Mouse (Mus musculus): Measurements from ENCODE around the gene Rhoc. TPM values are rescaled to one million over a fixed set of nuclear protein-coding genes. Genes with fewer than 3 reads are reported as not detected.

Gene Rhoc
- polyA plus RNA-seq, 1 experiment from 2014 or later: 82.9 TPM

GRCm38 (mm10) chr3:104788561-104789311 lies 561 bp downstream of the Rhoc start:
- Histone ChIP-seq H3K9ac (peak overlapping the region; percentile 72), H3K4me1 (replicated peaks) (peaks cover 55% of the 10 kb centered on the region), H3K27ac (replicated peaks) (peak overlapping the region; percentile 62), H3K27me3 (peaks cover 35% of the 10 kb centered on the region), H3K4me2 (peak overlapping the region; percentile 86), H3K4me3 (peak overlapping the region; percentile 45), H3K9me3 (no peaks in the 10 kb centered on the region), H3K36me3 (no peaks in the 10 kb centered on the region)
- ATAC-seq (ENCODE audit: low read depth): peak; percentile 84
- 0% methylated on average over 45 of the region's 52 CpGs for WGBS

- WGBS: 3% methylated on average over 10 of the region's 10 CpGs
- Histone ChIP-seq H3K9me3 (no peaks in the 10 kb centered on the region), H3K4me2 (peak overlapping the region; percentile 86), H3K4me3 (peak overlapping the region; percentile 45), H3K27ac (replicated peaks) (peak overlapping the region; percentile 62), H3K4me1 (replicated peaks) (peaks cover 61% of the 10 kb centered on the region), H3K27me3 (peaks cover 30% of the 10 kb centered on the region), H3K36me3 (no peaks in the 10 kb centered on the region), H3K9ac (peak overlapping the region; percentile 72)
- ATAC-seq (ENCODE audit: low read depth): peak; percentile 24; the same call in 1 of the 2 replicates
Measured at GRCm38 (mm10) chr3:104789312-104789605, 1.1 kb downstream of the Rhoc start.

- H3K27ac ChIP-seq (replicated peaks): peak overlapping the region; percentile 62
- H3K9ac ChIP-seq: peak overlapping the region; percentile 72
- H3K4me3 ChIP-seq: peak overlapping the region; percentile 45
- H3K4me1 ChIP-seq (replicated peaks): peaks cover 66% of the 10 kb centered on the region
- WGBS: 42% methylated on average over 13 of the region's 13 CpGs
- H3K9me3 ChIP-seq: no peaks in the 10 kb centered on the region
- no peak for ATAC-seq (ENCODE audit: low read depth)
- peaks cover 24% of the 10 kb centered on the region for H3K27me3 ChIP-seq
- peak overlapping the region; percentile 86 for H3K4me2 ChIP-seq
- no peaks in the 10 kb centered on the region for H3K36me3 ChIP-seq
Measured at GRCm38 (mm10) chr3:104789822-104790221, 1.6 kb downstream of the Rhoc start.

- no peaks in the 10 kb centered on the region for H3K9me3 ChIP-seq
- ATAC-seq (ENCODE audit: low read depth): 0 out of 2 replicates have a peak, but pooled peaks have one; percentile 8
- H3K4me3 ChIP-seq: peak overlapping the region; percentile 45
- H3K4me1 ChIP-seq (replicated peaks): peaks cover 73% of the 10 kb centered on the region
- peak overlapping the region; percentile 62 for H3K27ac ChIP-seq (replicated peaks)
- peaks cover 18% of the 10 kb centered on the region for H3K27me3 ChIP-seq
- 0 out of 2 replicates have a peak, but pooled peaks cover 3% of the 10 kb centered on the region for H3K36me3 ChIP-seq
- peak overlapping the region; percentile 72 for H3K9ac ChIP-seq
- 25% methylated on average over 6 of the region's 6 CpGs for WGBS
- H3K4me2 ChIP-seq: peak overlapping the region; percentile 86
Measured at GRCm38 (mm10) chr3:104790401-104790937, 2.3 kb downstream of the Rhoc start.

GRCm38 (mm10) chr3:104791017-104791416 lies 2.8 kb downstream of the Rhoc start:
- H3K9me3 ChIP-seq: no peaks in the 10 kb centered on the region
- no peak for ATAC-seq (ENCODE audit: low read depth)
- peak overlapping the region; percentile 45 for H3K4me3 ChIP-seq
- peaks cover 78% of the 10 kb centered on the region for H3K4me1 ChIP-seq (replicated peaks)
- H3K36me3 ChIP-seq: 0 out of 2 replicates have a peak, but pooled peaks cover 8% of the 10 kb centered on the region
- H3K9ac ChIP-seq: peak overlapping the region; percentile 72; the same call in 1 of the 2 replicates
- peaks cover 13% of the 10 kb centered on the region for H3K27me3 ChIP-seq
- WGBS: 26% methylated on average over 4 of the region's 4 CpGs
- peak overlapping the region; percentile 86 for H3K4me2 ChIP-seq
- H3K27ac ChIP-seq (replicated peaks): peak overlapping the region; percentile 62

- Histone ChIP-seq H3K9ac (no peak overlapping the region), H3K27me3 (peaks cover 11% of the 10 kb centered on the region; the same call in 1 of the 2 replicates), H3K9me3 (no peaks in the 10 kb centered on the region), H3K4me3 (no peak overlapping the region), H3K4me2 (peak overlapping the region; percentile 86; the same call in 1 of the 2 replicates), H3K36me3 (0 out of 2 replicates have a peak, but pooled peaks cover 11% of the 10 kb centered on the region), H3K4me1 (replicated peaks) (peaks cover 81% of the 10 kb centered on the region), H3K27ac (replicated peaks) (no peak overlapping the region)
- WGBS: 93% methylated on average over 8 of the region's 8 CpGs
- no peak for ATAC-seq (ENCODE audit: low read depth)
Measured at GRCm38 (mm10) chr3:104791671-104792070, 3.5 kb downstream of the Rhoc start.

GRCm38 (mm10) chr3:104792360-104793270 lies 4.4 kb downstream of the Rhoc start:
- H3K9me3 ChIP-seq: no peaks in the 10 kb centered on the region
- H3K36me3 ChIP-seq: 0 out of 2 replicates have a peak, but pooled peaks cover 18% of the 10 kb centered on the region
- ATAC-seq (ENCODE audit: low read depth): no peak
- no peak overlapping the region for H3K4me2 ChIP-seq
- H3K4me1 ChIP-seq (replicated peaks): peaks cover 81% of the 10 kb centered on the region
- peaks cover 11% of the 10 kb centered on the region; the same call in 1 of the 2 replicates for H3K27me3 ChIP-seq
- H3K9ac ChIP-seq: no peak overlapping the region
- H3K27ac ChIP-seq (replicated peaks): 0 out of 2 replicates have a peak overlapping the region, but pooled peaks have one; percentile 83
- no peak overlapping the region for H3K4me3 ChIP-seq
- 74% methylated on average over 15 of the region's 15 CpGs for WGBS

- H3K36me3 ChIP-seq: 0 out of 2 replicates have a peak, but pooled peaks cover 18% of the 10 kb centered on the region
- peaks cover 71% of the 10 kb centered on the region for H3K4me1 ChIP-seq (replicated peaks)
- WGBS: 54% methylated on average over 20 of the region's 20 CpGs
- H3K27me3 ChIP-seq: peaks cover 10% of the 10 kb centered on the region; the same call in 1 of the 2 replicates
- no peak overlapping the region for H3K9ac ChIP-seq
- 0 out of 2 replicates have a peak overlapping the region, but pooled peaks have one; percentile 16 for H3K4me2 ChIP-seq
- peak overlapping the region; percentile 83 for H3K27ac ChIP-seq (replicated peaks)
- no peaks in the 10 kb centered on the region for H3K9me3 ChIP-seq
- peak; percentile 89 for ATAC-seq (ENCODE audit: low read depth)
- no peak overlapping the region for H3K4me3 ChIP-seq
Measured at GRCm38 (mm10) chr3:104793871-104794828, 6.0 kb downstream of the Rhoc start.

GRCm38 (mm10) chr3:104794953-104795470 lies 6.8 kb downstream of the Rhoc start:
- H3K9me3 ChIP-seq: no peaks in the 10 kb centered on the region
- H3K4me1 ChIP-seq (replicated peaks): peaks cover 62% of the 10 kb centered on the region
- H3K9ac ChIP-seq: no peak overlapping the region
- peak overlapping the region; percentile 83 for H3K27ac ChIP-seq (replicated peaks)
- H3K4me3 ChIP-seq: no peak overlapping the region
- H3K4me2 ChIP-seq: no peak overlapping the region
- H3K27me3 ChIP-seq: peaks cover 1% of the 10 kb centered on the region; the same call in 1 of the 2 replicates
- WGBS: 51% methylated on average over 12 of the region's 12 CpGs
- H3K36me3 ChIP-seq: peaks cover 25% of the 10 kb centered on the region; the same call in 1 of the 2 replicates
- no peak for ATAC-seq (ENCODE audit: low read depth)

- ATAC-seq (ENCODE audit: low read depth): no peak
- peak overlapping the region; percentile 83; the same call in 1 of the 2 replicates for H3K27ac ChIP-seq (replicated peaks)
- peaks cover 33% of the 10 kb centered on the region; the same call in 1 of the 2 replicates for H3K36me3 ChIP-seq
- 56% methylated on average over 15 of the region's 15 CpGs for WGBS
- H3K9me3 ChIP-seq: no peaks in the 10 kb centered on the region
- H3K27me3 ChIP-seq: no peaks in the 10 kb centered on the region
- H3K4me3 ChIP-seq: no peak overlapping the region
- peaks cover 54% of the 10 kb centered on the region for H3K4me1 ChIP-seq (replicated peaks)
- no peak overlapping the region for H3K9ac ChIP-seq
- H3K4me2 ChIP-seq: no peak overlapping the region
Measured at GRCm38 (mm10) chr3:104795661-104796340, 7.6 kb downstream of the Rhoc start.

Data from neural tube, embryonic 13.5 days (tissue).